Mouse (Mus musculus) spleen, adult 18-20 months (tissue): ENCODE measurements around the gene Pard3b.

Experiments
- DNase-seq, 2 experiments: peaks; one replicate each; pipeline ENCODE4 v3.0.0; 2022; ENCODE audit warnings: mixed read lengths in 2 of 2

Gene Pard3b

GRCm38 (mm10) chr1:62654436-62654835, 1015.8 kb downstream of the Pard3b start:
- DNase-seq = no peak

- no peak for DNase-seq
These were observed 1026.5 kb downstream of the Pard3b start for GRCm38 (mm10) chr1:62664960-62665645.

GRCm38 (mm10) chr1:62665771-62666730, 1027.4 kb downstream of the Pard3b start:
- DNase-seq = no peak

- DNase-seq = no peak
These were observed 1028.2 kb downstream of the Pard3b start for GRCm38 (mm10) chr1:62666780-62667179.

GRCm38 (mm10) chr1:62678611-62679344, 1040.2 kb downstream of the Pard3b start:
- DNase-seq = no peak

DNA sequence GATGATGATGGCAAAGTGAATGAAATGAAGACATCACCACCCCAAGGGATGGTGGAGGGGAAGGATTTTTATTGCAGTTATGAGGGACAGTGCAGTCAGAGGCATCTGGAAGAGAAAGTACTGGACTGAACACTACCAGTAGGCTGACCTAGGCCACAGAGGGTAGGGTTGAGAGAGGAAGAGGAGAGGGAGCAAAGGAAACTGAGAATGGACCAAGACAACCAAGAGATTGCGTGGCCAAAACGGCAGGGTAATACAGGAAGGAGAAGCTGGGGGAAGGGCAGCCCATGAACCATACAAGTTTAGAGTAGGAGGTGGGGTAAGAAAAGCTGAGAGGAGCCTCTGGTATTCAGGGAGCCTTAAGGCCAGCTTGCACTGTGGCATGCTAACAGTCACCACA, 1040.8 kb downstream of the Pard3b start:
- no peak for DNase-seq

DNA sequence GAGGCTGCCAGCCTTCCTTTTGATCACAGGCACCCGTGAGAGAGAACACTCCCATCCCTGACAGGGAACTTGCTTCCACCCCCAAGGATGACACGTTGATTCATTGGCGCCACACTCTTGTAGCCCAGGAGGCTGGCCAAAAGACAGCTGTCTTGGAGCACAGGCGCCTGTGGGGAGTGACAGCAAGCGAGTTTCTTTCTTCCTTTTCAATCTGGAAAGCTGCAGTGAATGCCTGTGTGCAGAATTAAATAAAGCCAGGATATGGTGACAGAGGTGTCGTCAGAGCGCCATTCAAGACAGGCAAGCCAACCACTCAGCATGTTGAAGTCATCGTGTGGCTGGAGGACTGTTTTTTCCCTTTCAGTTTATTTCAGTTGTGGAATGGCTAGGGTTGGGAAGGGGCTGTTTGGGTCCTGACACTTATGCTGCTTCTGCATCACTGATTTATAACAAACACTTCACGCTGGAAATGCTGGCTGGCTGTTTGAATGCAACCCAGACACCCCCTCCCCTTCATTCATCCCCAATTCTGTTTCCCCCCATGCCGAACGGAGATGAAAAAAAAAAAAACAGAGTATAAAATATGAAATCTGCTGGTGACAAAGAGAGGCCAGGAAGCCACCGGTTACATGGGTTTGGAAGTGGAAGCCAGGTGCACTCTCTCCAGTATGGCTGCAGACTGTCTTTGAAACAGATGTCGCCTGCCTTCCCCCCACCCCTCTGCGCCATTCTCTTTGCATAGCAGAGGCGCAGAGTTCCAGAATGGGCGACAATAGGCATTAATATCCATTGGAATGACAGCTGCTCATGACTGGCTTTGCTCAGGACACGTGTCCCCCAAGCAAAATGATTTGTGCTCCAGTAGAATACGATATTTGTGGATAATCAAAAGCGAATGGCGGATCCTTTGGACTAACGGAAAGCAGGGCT, 1044.1 kb downstream of the Pard3b start:
- DNase-seq = no peak

DNA sequence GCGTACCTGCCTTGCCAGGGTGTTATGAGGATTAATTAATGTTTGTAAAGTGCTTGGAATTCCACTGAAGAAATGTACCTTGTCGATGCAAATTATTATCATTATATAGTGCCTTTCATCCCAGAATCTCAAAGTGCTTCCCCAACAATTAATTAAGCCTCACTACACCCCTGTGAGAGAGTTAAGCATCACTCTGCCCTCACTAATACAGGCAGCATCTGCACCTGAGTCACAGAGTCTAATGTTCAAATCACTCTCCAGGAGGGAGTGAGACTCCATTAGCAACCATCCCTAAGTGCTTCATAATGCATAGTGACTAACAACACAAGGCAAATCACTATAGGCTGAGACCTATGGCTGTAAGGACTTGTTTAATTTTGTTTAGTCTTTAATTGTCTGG, 1044.9 kb downstream of the Pard3b start:
- DNase-seq = no peak

- no peak for DNase-seq
These were observed 1048.9 kb downstream of the Pard3b start for GRCm38 (mm10) chr1:62687511-62687910.

DNA sequence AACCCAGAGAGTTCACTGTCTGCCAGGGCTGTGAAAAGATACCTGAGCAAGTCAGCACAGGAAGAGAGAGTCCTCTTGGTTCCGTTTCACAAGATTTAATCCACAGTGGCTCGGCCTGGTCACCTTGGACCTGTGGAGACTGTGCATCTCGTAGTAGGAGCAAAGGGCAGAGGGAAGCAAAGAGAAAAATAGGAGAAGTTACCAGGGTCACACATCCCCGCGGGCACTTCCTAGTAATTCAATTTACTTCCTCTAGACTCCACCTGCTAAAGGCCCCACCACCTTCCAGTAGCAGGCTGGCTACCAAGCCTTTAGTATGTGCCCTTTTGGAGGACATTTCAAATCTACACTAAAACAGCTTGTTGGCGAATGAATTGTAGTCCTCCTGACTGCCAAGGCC, 1052.6 kb downstream of the Pard3b start:
- no peak for DNase-seq
